Mouse (Mus musculus): ENCODE measurements around the gene Lgi2. TPM values are rescaled to one million over a fixed set of nuclear protein-coding genes. Genes with fewer than 3 reads are reported as not detected.

Gene Lgi2
- polyA plus RNA-seq, 1 experiment from 2014 or later, result 2.3 TPM

GRCm38 (mm10) chr5:52524207-52524606 lies 42.1 kb downstream of the Lgi2 start:
- no peaks in the 10 kb centered on the region for H3K9me3 ChIP-seq (ENCODE audit: low read depth, low read length)
- no peak overlapping the region for H3K4me2 ChIP-seq
- peak; percentile 71 for TF ChIP-seq CTCF (IDR thresholded peaks at IDR 0.05; ENCODE audit: low read depth)
- DNase-seq (peak; percentile 79), ATAC-seq (ENCODE audit: insufficient read depth) (peak; percentile 74; the same call in 1 of the 2 replicates)
- H3K27me3 ChIP-seq (ENCODE audit: insufficient read depth, low read length), result no peaks in the 10 kb centered on the region
- no peaks in the 10 kb centered on the region for H3K36me3 ChIP-seq (ENCODE audit: insufficient read depth)
- no peaks in the 10 kb centered on the region for H3K4me1 ChIP-seq (ENCODE audit: insufficient read depth)
- 40% methylated on average over 3 of the region's 3 CpGs for WGBS
- H3K4me3 ChIP-seq (ENCODE audit: low read depth, low read length), result no peak overlapping the region
- H3K9ac ChIP-seq, result no peak overlapping the region
- no peak overlapping the region for H3K27ac ChIP-seq (ENCODE audit: low read depth)

DNA sequence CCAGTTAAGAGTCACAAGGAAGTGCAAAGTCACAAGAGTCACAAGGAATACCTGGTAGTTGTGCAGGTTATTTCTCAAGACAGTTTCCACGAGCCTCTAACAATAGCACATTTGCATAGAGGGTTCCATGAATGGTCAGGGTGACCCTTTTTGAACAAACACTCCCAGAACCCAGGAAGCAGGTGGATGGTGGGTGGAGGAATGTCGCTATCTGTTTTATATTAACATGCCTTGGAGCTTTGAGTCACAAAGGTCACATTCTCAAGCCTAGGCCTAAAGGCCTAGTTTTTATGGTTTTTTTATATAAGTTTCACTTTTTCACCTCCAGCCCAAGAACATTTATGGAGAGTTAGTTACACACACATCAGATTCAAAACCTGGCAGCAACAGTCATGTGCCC lies 46.3 kb downstream of the Lgi2 start:
- Histone ChIP-seq H3K9me3 (ENCODE audit: low read depth, low read length) (no peaks in the 10 kb centered on the region), H3K4me3 (ENCODE audit: low read depth, low read length) (no peak overlapping the region), H3K27ac (ENCODE audit: low read depth) (no peak overlapping the region), H3K27me3 (ENCODE audit: insufficient read depth, low read length) (peaks cover 5% of the 10 kb centered on the region; the same call in 1 of the 2 replicates), H3K9ac (no peak overlapping the region), H3K4me1 (ENCODE audit: insufficient read depth) (no peaks in the 10 kb centered on the region), H3K4me2 (no peak overlapping the region), H3K36me3 (ENCODE audit: insufficient read depth) (no peaks in the 10 kb centered on the region)
- ATAC-seq (ENCODE audit: insufficient read depth) (no peak), DNase-seq (no peak)
- TF ChIP-seq CTCF (IDR thresholded peaks at IDR 0.05; ENCODE audit: low read depth), result no peak
- 77% methylated on average over 2 of the region's 2 CpGs for WGBS

GRCm38 (mm10) chr5:52516072-52516476 lies 50.2 kb downstream of the Lgi2 start:
- H3K36me3 ChIP-seq (ENCODE audit: insufficient read depth), result no peaks in the 10 kb centered on the region
- H3K4me2 ChIP-seq, result peak overlapping the region; percentile 55
- peak; percentile 15 for DNase-seq
- H3K4me1 ChIP-seq (ENCODE audit: insufficient read depth), result no peaks in the 10 kb centered on the region
- no peak overlapping the region for H3K27ac ChIP-seq (ENCODE audit: low read depth)
- H3K9me3 ChIP-seq (ENCODE audit: low read depth, low read length), result no peaks in the 10 kb centered on the region
- H3K4me3 ChIP-seq (ENCODE audit: low read depth, low read length), result peak overlapping the region; percentile 9; the same call in 1 of the 2 replicates
- no peak overlapping the region; the same call in 1 of the 2 replicates for H3K9ac ChIP-seq
- WGBS, result 23% methylated on average over 21 of the region's 21 CpGs
- H3K27me3 ChIP-seq (ENCODE audit: insufficient read depth, low read length), result peaks cover 5% of the 10 kb centered on the region; the same call in 1 of the 2 replicates
- no peak for TF ChIP-seq CTCF (IDR thresholded peaks at IDR 0.05; ENCODE audit: low read depth)
- ATAC-seq (ENCODE audit: insufficient read depth), result no peak; the same call in 1 of the 2 replicates

DNA sequence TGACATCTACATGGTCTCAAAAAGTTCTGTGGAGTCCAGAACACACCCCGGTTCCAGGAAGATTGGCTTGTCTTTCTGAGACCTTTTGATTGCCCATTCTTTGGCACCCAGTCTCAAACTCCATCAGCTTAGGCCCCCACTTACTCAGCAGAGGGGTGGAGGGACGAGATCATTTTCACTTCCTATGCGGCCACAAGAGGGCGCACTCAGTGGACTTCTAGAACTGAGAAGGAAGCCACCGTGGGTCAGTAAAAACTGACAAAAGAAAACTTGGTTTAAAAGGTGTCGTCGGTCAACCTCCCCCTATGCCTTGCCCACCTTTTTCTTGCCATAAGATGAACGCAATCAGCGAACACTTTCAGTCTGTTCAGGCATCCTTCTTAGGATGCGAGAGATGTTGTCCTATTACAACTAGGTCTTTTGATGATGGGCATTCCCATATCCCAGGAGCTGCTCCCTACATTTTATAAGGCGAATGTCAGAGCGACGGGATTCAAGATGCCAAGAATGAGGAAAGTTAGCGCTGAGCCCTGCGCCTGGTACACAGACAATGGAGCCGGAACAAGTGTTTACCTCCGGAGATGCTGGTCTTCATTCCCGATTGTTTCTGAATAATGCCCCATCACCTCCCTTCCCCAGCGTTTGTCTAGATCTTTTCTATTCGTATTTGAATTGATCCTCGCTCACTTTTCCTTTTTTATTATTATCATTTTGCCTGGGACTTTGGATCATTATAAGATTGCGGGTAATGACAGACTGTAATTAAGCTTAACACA lies 50.8 kb downstream of the Lgi2 start:
- Histone ChIP-seq H3K36me3 (ENCODE audit: insufficient read depth) (no peaks in the 10 kb centered on the region), H3K27ac (ENCODE audit: low read depth) (no peak overlapping the region), H3K27me3 (ENCODE audit: insufficient read depth, low read length) (peaks cover 5% of the 10 kb centered on the region; the same call in 1 of the 2 replicates), H3K4me2 (peak overlapping the region; percentile 55), H3K4me1 (ENCODE audit: insufficient read depth) (no peaks in the 10 kb centered on the region), H3K4me3 (ENCODE audit: low read depth, low read length) (peak overlapping the region; percentile 9; the same call in 1 of the 2 replicates), H3K9me3 (ENCODE audit: low read depth, low read length) (no peaks in the 10 kb centered on the region), H3K9ac (no peak overlapping the region)
- DNase-seq (peak; percentile 86), ATAC-seq (ENCODE audit: insufficient read depth) (no peak)
- peak; percentile 78 for TF ChIP-seq CTCF (IDR thresholded peaks at IDR 0.05; ENCODE audit: low read depth)
- WGBS, result 37% methylated on average over 22 of the region's 22 CpGs

DNA sequence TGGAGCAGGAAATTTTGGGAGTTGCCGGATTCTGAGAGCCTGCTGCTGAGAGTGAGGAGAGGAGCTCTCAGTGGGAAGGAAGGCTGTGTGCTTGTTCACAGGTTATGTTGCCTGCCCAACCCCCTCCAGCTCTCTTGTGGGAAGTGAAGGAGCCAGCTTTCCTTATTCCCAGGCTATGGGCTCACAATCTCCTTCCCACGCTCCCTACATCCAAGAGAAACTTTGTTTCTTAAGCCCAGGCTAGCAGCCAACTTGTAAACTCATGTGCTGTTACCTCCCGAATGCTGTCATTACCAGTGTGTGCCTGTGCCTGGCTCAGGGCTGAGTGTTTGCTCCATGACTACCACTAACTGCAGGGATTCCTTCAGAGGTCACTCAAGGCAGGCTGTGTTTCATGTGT lies 55.2 kb downstream of the Lgi2 start:
- no peak overlapping the region for H3K27ac ChIP-seq (ENCODE audit: low read depth)
- H3K27me3 ChIP-seq (ENCODE audit: insufficient read depth, low read length), result peaks cover 2% of the 10 kb centered on the region; the same call in 1 of the 2 replicates
- no peak for DNase-seq
- ATAC-seq (ENCODE audit: insufficient read depth), result no peak
- H3K4me2 ChIP-seq, result no peak overlapping the region
- H3K9ac ChIP-seq, result no peak overlapping the region
- no peak overlapping the region for H3K4me3 ChIP-seq (ENCODE audit: low read depth, low read length)
- WGBS, result 56% methylated on average over 3 of the region's 3 CpGs
- no peaks in the 10 kb centered on the region for H3K9me3 ChIP-seq (ENCODE audit: low read depth, low read length)
- H3K4me1 ChIP-seq (ENCODE audit: insufficient read depth), result no peaks in the 10 kb centered on the region
- H3K36me3 ChIP-seq (ENCODE audit: insufficient read depth), result no peaks in the 10 kb centered on the region
- no peak for TF ChIP-seq CTCF (IDR thresholded peaks at IDR 0.05; ENCODE audit: low read depth)

GRCm38 (mm10) chr5:52509416-52509815 lies 56.8 kb downstream of the Lgi2 start:
- Histone ChIP-seq H3K4me1 (ENCODE audit: insufficient read depth) (no peaks in the 10 kb centered on the region), H3K27ac (ENCODE audit: low read depth) (no peak overlapping the region), H3K9ac (no peak overlapping the region), H3K4me2 (no peak overlapping the region), H3K27me3 (ENCODE audit: insufficient read depth, low read length) (no peaks in the 10 kb centered on the region), H3K36me3 (ENCODE audit: insufficient read depth) (no peaks in the 10 kb centered on the region), H3K9me3 (ENCODE audit: low read depth, low read length) (no peaks in the 10 kb centered on the region), H3K4me3 (ENCODE audit: low read depth, low read length) (no peak overlapping the region)
- ATAC-seq (ENCODE audit: insufficient read depth), result no peak
- TF ChIP-seq CTCF (IDR thresholded peaks at IDR 0.05; ENCODE audit: low read depth), result no peak
- DNase-seq, result no peak
- WGBS, result 73% methylated on average over 6 of the region's 6 CpGs

GRCm38 (mm10) chr5:52504666-52505065 lies 61.6 kb downstream of the Lgi2 start:
- no peak overlapping the region for H3K4me2 ChIP-seq
- no peaks in the 10 kb centered on the region for H3K9me3 ChIP-seq (ENCODE audit: low read depth, low read length)
- TF ChIP-seq CTCF (IDR thresholded peaks at IDR 0.05; ENCODE audit: low read depth), result no peak
- ATAC-seq (ENCODE audit: insufficient read depth), result no peak
- 77% methylated on average over 13 of the region's 13 CpGs for WGBS
- no peak overlapping the region for H3K9ac ChIP-seq
- DNase-seq, result no peak
- no peak overlapping the region for H3K4me3 ChIP-seq (ENCODE audit: low read depth, low read length)
- H3K4me1 ChIP-seq (ENCODE audit: insufficient read depth), result no peaks in the 10 kb centered on the region
- H3K27ac ChIP-seq (ENCODE audit: low read depth), result no peak overlapping the region
- no peaks in the 10 kb centered on the region for H3K27me3 ChIP-seq (ENCODE audit: insufficient read depth, low read length)
- H3K36me3 ChIP-seq (ENCODE audit: insufficient read depth), result no peaks in the 10 kb centered on the region

All from lung, embryonic 14.5 days (tissue).